Mouse (Mus musculus) liver, embryonic 14.5 days (tissue): Measurements from ENCODE around the gene Arhgap21. TPM values are rescaled to one million over a fixed set of nuclear protein-coding genes. Genes with fewer than 3 reads are reported as not detected.

Source experiments
- ATAC-seq: fragments of 200-750 bp; cut with Nextera tagmentation; 2 replicates; pipeline ENCODE4 v1.8.0; 2017; ENCODE audit warnings: moderate number of reproducible peaks, mild to moderate bottlenecking, moderate library complexity; ENCODE audit not compliant: insufficient read depth
- DNase-seq, 3 experiments: peaks; one replicate each; pipeline ENCODE4 v3.0.0-alpha.2; 2012 to 2013; ENCODE audit warnings: low read depth in 3 of 3, low spot score in 3 of 3
- H3K27ac ChIP-seq: fragments of 300-500 bp; sonication (generic); 2 replicates; pipeline ENCODE4 v1.5.1; 2014; ENCODE audit warnings: moderate library complexity, mild to moderate bottlenecking, control low read depth, inconsistent platforms
- H3K27me3 ChIP-seq: fragments of 300-500 bp; sonication (generic); 2 replicates; pipeline ENCODE4 v1.6.1; 2014; ENCODE audit warnings: mild to moderate bottlenecking, low read length, moderate library complexity; ENCODE audit not compliant: control insufficient read depth, insufficient read depth
- H3K36me3 ChIP-seq: fragments of 300-500 bp; sonication (generic); replicated peaks from 2 replicates; pipeline ENCODE4 v1.6.1; 2014; ENCODE audit warnings: low read depth; ENCODE audit not compliant: control insufficient read depth, insufficient read depth
- H3K4me1 ChIP-seq, 2 experiments: fragments of 200-500 bp in 1 of 2; fragments of 300-500 bp in 1 of 2; sonication (generic) in 1 of 2; replicated peaks; 2 replicates each; pipeline ENCODE4 v1.6.1; 2012 to 2014; ENCODE audit warnings: antibody characterized with exemption in 1 of 2, inconsistent platforms in 1 of 2, low read length in 1 of 2; ENCODE audit not compliant: control insufficient read depth in 2 of 2, insufficient read depth in 2 of 2
- H3K4me2 ChIP-seq: fragments of 300-500 bp; sonication (generic); 2 replicates; pipeline ENCODE4 v1.6.1; 2014; ENCODE audit warnings: low read depth, mild to moderate bottlenecking, control low read depth, moderate library complexity
- H3K4me3 ChIP-seq, 2 experiments: fragments of 200-500 bp in 1 of 2; fragments of 300-500 bp in 1 of 2; sonication (generic) in 1 of 2; 2 replicates each; pipeline ENCODE4 v1.5.1; 2012 to 2014; ENCODE audit warnings: low read depth in 2 of 2, low read length in 2 of 2, mild to moderate bottlenecking in 2 of 2, control low read depth in 1 of 2, inconsistent platforms in 1 of 2, moderate library complexity in 1 of 2; ENCODE audit not compliant: insufficient read depth in 1 of 2
- H3K9ac ChIP-seq: fragments of 300-500 bp; sonication (generic); replicated peaks from 2 replicates; pipeline ENCODE4 v1.6.1; 2014; ENCODE audit warnings: mild to moderate bottlenecking, control low read depth, moderate library complexity
- H3K9me3 ChIP-seq: fragments of 300-500 bp; sonication (generic); 2 replicates; pipeline ENCODE4 v1.6.1; 2016; ENCODE audit warnings: low read length, mixed read lengths; ENCODE audit not compliant: control insufficient read depth
- CTCF ChIP-seq: IDR thresholded peaks from 2 replicates; pipeline ENCODE4 v1.5.1; 2016; ENCODE audit warnings: antibody characterized with exemption, low read depth, control low read depth
- EP300 ChIP-seq: IDR thresholded peaks from 2 replicates; pipeline ENCODE4 v1.6.1; 2016; ENCODE audit warnings: antibody characterized with exemption, low read depth
- WGBS: fragments of 180-500 bp; shearing (Covaris S2); extraction: QIAGEN DNeasy Blood & Tissue Kit; methylation state at CpG from one replicate; pipeline ENCODE4 v1.1.7; 2014; ENCODE audit not compliant: insufficient replicate concordance; 5-methylcytosine and 5-hydroxymethylcytosine counted together
- polyA plus RNA-seq, 2 experiments: library from polyadenylated mRNA; depleted of rRNA in 1 of 2; stranded (reverse) in 1 of 2; unstranded in 1 of 2; fragments of >200 nt; fragmentation: Nextera tagmentation in 1 of 2; extraction: Ambion mirVana in 1 of 2; gene quantifications; 2 replicates each; pipeline versions ENCODE4 v1.2.1 to v1.2.3; 2012 to 2014

Arhgap21 gene
- polyA plus RNA-seq, 2 experiments = 8.4 to 10.9 TPM

DNA sequence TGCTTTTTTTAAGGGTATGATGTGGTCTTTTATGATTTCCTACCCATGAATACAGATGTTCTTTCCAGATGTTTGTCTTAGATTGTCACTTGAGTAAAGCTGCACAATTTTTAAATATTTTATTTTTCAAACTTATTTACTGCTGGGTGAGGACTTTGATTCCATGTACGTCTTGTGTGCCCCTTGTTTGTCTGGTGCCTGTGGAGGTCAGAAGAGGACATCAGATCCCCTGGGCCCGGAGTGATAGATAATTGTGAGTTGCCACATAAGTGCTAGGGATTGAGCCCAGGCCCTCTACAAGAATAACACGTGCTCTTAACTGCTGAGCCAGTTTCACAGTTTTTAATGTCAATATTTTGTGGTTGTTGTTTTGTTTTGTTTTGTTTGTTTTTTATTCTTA, 19.1 kb upstream of the Arhgap21 start:
- Histone ChIP-seq H3K36me3 (no peaks in the 10 kb centered on the region), H3K27ac (no peak overlapping the region), H3K9me3 (no peaks in the 10 kb centered on the region), H3K9ac (no peak overlapping the region), H3K4me2 (no peak overlapping the region), H3K27me3 (no peaks in the 10 kb centered on the region), H3K4me3 (no peak overlapping the region), H3K4me1 (no peaks in the 10 kb centered on the region)
- WGBS = 57% methylated on average over 3 of the region's 3 CpGs
- ATAC-seq (no peak), DNase-seq (no peak)
- no peak for TF ChIP-seq EP300
- no peak for TF ChIP-seq CTCF

DNA sequence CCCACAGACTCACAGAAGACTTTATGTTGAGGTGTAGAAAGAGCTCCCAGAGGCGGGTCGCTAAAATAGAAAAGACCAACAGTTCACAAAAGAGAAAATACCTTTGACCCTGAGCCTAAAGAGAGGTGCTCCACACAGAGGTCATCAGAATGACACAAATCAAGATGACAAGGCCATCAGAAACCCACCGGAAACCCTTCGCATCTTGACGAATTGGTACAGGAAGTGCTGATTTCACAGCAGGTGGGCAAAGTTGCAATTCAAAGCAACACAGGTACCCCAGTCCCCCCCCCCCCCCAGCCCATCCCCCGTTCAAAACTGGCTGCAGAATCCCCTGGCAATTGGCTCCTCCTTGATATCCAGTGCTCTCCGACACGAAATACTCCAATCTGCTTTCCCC, 10.0 kb upstream of the Arhgap21 start:
- no peaks in the 10 kb centered on the region for H3K36me3 ChIP-seq
- H3K4me1 ChIP-seq = no peaks in the 10 kb centered on the region
- no peaks in the 10 kb centered on the region for H3K9me3 ChIP-seq
- no peak overlapping the region for H3K4me2 ChIP-seq
- ATAC-seq (no peak), DNase-seq (no peak)
- TF ChIP-seq CTCF (no peak), EP300 (no peak)
- 42% methylated on average over 8 of the region's 8 CpGs for WGBS
- H3K27me3 ChIP-seq = no peaks in the 10 kb centered on the region
- H3K4me3 ChIP-seq = no peak overlapping the region
- no peak overlapping the region for H3K9ac ChIP-seq
- H3K27ac ChIP-seq = no peak overlapping the region

DNA sequence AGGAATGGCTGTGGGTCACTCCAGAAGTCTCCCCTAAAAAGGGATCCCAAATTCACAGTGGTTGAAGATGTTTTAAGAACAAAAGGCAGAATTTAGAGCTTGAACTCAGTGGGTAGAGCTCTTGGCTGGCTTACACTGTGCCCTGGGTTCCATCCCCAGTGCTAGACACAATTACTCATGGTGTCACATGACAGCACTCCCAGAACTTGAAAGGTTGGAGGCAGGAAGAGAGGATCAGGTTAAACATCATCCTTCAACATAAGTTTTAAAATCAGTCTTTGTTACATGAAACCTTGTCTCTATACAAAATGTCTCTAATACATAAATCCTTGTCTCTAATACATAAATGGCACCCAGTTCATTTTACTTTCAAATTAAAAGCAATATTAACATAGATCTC, 8.4 kb upstream of the Arhgap21 start:
- DNase-seq (no peak), ATAC-seq (no peak)
- TF ChIP-seq EP300 (no peak), CTCF (no peak)
- Histone ChIP-seq H3K4me2 (no peak overlapping the region), H3K9me3 (no peaks in the 10 kb centered on the region), H3K27ac (no peak overlapping the region), H3K27me3 (no peaks in the 10 kb centered on the region), H3K9ac (no peak overlapping the region), H3K4me3 (no peak overlapping the region), H3K36me3 (no peaks in the 10 kb centered on the region), H3K4me1 (no peaks in the 10 kb centered on the region)

DNA sequence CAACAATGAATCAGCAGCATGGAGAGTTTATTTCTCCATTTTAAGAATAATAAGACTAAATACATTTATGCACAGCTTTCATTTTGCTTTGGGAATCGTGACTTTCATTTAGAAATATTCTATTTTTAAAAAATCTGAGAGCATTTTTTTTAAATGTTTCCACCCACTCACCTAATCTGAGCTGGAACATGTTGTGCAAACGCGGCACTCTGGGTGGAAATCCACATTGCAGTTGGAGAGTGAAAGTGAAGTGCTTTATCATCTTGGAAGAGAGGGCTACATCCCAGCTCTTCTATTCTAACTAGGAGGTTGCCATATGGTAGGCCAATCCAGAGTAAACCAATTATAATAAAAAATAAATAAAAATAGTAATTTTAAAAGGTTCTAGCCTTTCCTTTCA, 4.8 kb upstream of the Arhgap21 start:
- no peak for TF ChIP-seq CTCF
- TF ChIP-seq EP300 = no peak
- Histone ChIP-seq H3K4me1 (peaks cover 8 to 11% of the 10 kb centered on the region in 2 experiments), H3K4me2 (no peak overlapping the region), H3K27ac (no peak overlapping the region), H3K9me3 (no peaks in the 10 kb centered on the region), H3K27me3 (no peaks in the 10 kb centered on the region), H3K9ac (no peak overlapping the region), H3K4me3 (no peak overlapping the region), H3K36me3 (no peaks in the 10 kb centered on the region)
- DNase-seq (no peak), ATAC-seq (no peak)
- WGBS = 60% methylated on average over 3 of the region's 3 CpGs

DNA sequence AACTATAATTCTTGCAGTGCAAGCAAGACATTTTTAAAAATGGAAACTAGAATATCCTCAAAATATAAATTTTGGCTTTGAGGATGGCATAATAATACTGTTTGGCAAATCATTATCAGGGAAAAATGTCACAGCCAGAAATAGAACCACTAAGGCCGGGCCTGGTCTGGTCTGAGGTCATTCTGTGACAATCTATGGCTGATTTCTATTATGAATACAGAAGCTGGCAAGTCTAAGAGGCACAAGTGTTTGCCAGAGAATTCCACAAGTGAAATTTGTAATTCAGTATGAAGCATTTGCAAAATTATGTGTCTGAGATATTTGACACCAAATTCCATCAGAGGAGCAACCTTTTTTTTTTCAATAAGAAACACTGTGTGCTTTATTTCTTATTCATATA, 3.5 kb upstream of the Arhgap21 start:
- ATAC-seq = no peak

More for the DNA sequence above, 3.5 kb upstream of the Arhgap21 start:
- Histone ChIP-seq H3K36me3 (no peaks in the 10 kb centered on the region), H3K9me3 (no peaks in the 10 kb centered on the region), H3K27ac (no peak overlapping the region), H3K4me1 (peaks cover 8 to 11% of the 10 kb centered on the region in 2 experiments), H3K4me2 (no peak overlapping the region), H3K27me3 (no peaks in the 10 kb centered on the region), H3K4me3 (no peak overlapping the region), H3K9ac (no peak overlapping the region)
- no peak for DNase-seq
- whole genome bisulfite sequencing = 57% methylated on average over 1 of the region's 1 CpGs
- TF ChIP-seq EP300 = no peak
- no peak for TF ChIP-seq CTCF
